Mouse (Mus musculus): ENCODE measurements at regions not wholly inside any gene's neighbourhood (a gene's known extent, or its start where the extent isn't known, plus 50 kb on each side); places are given as distances from the start of the nearest gene placed in this dataset.

- no peak overlapping the region for H3K27ac ChIP-seq (ENCODE audit: control insufficient read depth, low read depth, low read length)
- H3K9ac ChIP-seq (ENCODE audit: control insufficient read depth, low read depth, low read length, poor library complexity, severe bottlenecking), result no peak overlapping the region
- no peak for TF ChIP-seq RCOR1 (IDR thresholded peaks at IDR 0.05; ENCODE audit: low read depth, low read length)
- TF ChIP-seq MAZ (IDR thresholded peaks at IDR 0.05; ENCODE audit: low read depth, low read length), result no peak
- no peak for TF ChIP-seq CTCF (IDR thresholded peaks at IDR 0.05 in 2 of 3, conservative IDR thresholded peaks at IDR 0.05 in 1 of 3; ENCODE audit: control insufficient read depth in 1 of 3, insufficient read depth in 1 of 3, low read depth in 2 of 3, low read length in 3 of 3, poor library complexity in 1 of 3, severe bottlenecking in 1 of 3)
- TF ChIP-seq ZNF384 (IDR thresholded peaks at IDR 0.05; ENCODE audit: low read depth, low read length), result no peak
- TF ChIP-seq NRF1 (IDR thresholded peaks at IDR 0.05; ENCODE audit: insufficient read depth, low read depth, low read length, poor library complexity, severe bottlenecking), result no peak
- TF ChIP-seq RAD21 (IDR thresholded peaks at IDR 0.05; ENCODE audit: low read depth, low read length), result no peak
- no peak for TF ChIP-seq MYB (IDR thresholded peaks at IDR 0.05; ENCODE audit: low read depth, low read length)
- TF ChIP-seq POLR2AphosphoS2 (IDR thresholded peaks at IDR 0.05; ENCODE audit: low read length), result no peak
- no peak for TF ChIP-seq TAL1 (IDR thresholded peaks at IDR 0.05; ENCODE audit: low read length)
- no peak for TF ChIP-seq TBP (IDR thresholded peaks at IDR 0.05; ENCODE audit: low read depth, low read length)
- no peak for TF ChIP-seq USF2 (IDR thresholded peaks at IDR 0.05; ENCODE audit: borderline replicate concordance in 1 of 2, insufficient read depth in 1 of 2, low read depth in 1 of 2, low read length in 2 of 2)
- no peak for TF ChIP-seq POLR2AphosphoS5 (IDR thresholded peaks at IDR 0.05; ENCODE audit: borderline replicate concordance, low read depth, low read length)
- no peak for TF ChIP-seq ZKSCAN1 (IDR thresholded peaks at IDR 0.05; ENCODE audit: low read depth, low read length)
- TF ChIP-seq MXI1 (IDR thresholded peaks at IDR 0.05; ENCODE audit: low read depth, low read length), result no peak
- no peak for TF ChIP-seq POLR2A (IDR thresholded peaks at IDR 0.05; ENCODE audit: control insufficient read depth in 1 of 2, insufficient read depth in 1 of 2, low read depth in 1 of 2, low read length in 2 of 2, poor library complexity in 1 of 2)
- no peak overlapping the region for H3K4me3 ChIP-seq (ENCODE audit: control insufficient read depth in 1 of 2, insufficient read depth in 1 of 2, low read depth in 2 of 2, low read length in 2 of 2)
- H3K36me3 ChIP-seq (ENCODE audit: control insufficient read depth in 1 of 2, insufficient read depth in 2 of 2, low read length in 2 of 2), result no peaks in the 10 kb centered on the region
- H3K9me3 ChIP-seq (replicated peaks; ENCODE audit: insufficient read depth, low read length), result no peaks in the 10 kb centered on the region
- H3K79me2 ChIP-seq (ENCODE audit: control insufficient read depth, insufficient read depth, low read length, poor library complexity), result no peaks in the 10 kb centered on the region
- DNase-seq (ENCODE audit: low read depth, low spot score), result no peak
- no peaks in the 10 kb centered on the region for H3K4me1 ChIP-seq (ENCODE audit: control insufficient read depth in 1 of 2, insufficient read depth in 2 of 2, low read length in 2 of 2)
- H3K27me3 ChIP-seq (ENCODE audit: control insufficient read depth in 1 of 2, insufficient read depth in 2 of 2, low read length in 2 of 2), result no peaks in the 10 kb centered on the region
These were observed 229.2 kb downstream of the Sox4 start for GRCm38 (mm10) chr13:28724300-28724699.

GRCm38 (mm10) chr13:28722074-28722473 is 231.4 kb downstream of the Sox4 start:
- H3K27ac ChIP-seq (ENCODE audit: control insufficient read depth, low read depth, low read length), result no peak overlapping the region
- H3K4me3 ChIP-seq (ENCODE audit: control insufficient read depth in 1 of 2, insufficient read depth in 1 of 2, low read depth in 2 of 2, low read length in 2 of 2), result no peak overlapping the region
- TF ChIP-seq USF1 (IDR thresholded peaks at IDR 0.05; ENCODE audit: low read depth, low read length) (no peak), POLR2AphosphoS2 (IDR thresholded peaks at IDR 0.05; ENCODE audit: low read length) (no peak), MYC (IDR thresholded peaks at IDR 0.05; ENCODE audit: low read depth, low read length) (no peak), ZMIZ1 (IDR thresholded peaks at IDR 0.05; ENCODE audit: low read depth, low read length) (no peak), GATA1 (IDR thresholded peaks at IDR 0.05; ENCODE audit: low read depth, low read length) (no peak), HCFC1 (IDR thresholded peaks at IDR 0.05; ENCODE audit: low read depth, low read length) (no peak), NRF1 (IDR thresholded peaks at IDR 0.05; ENCODE audit: insufficient read depth, low read depth, low read length, poor library complexity, severe bottlenecking) (no peak), MAFK (IDR thresholded peaks at IDR 0.05; ENCODE audit: borderline replicate concordance, low read depth, low read length) (no peak), ZC3H11A (IDR thresholded peaks at IDR 0.05; ENCODE audit: low read depth, low read length) (no peak), E2F4 (IDR thresholded peaks at IDR 0.05; ENCODE audit: borderline replicate concordance, low read depth, low read length) (no peak), TBP (IDR thresholded peaks at IDR 0.05; ENCODE audit: low read depth, low read length) (no peak), MAZ (IDR thresholded peaks at IDR 0.05; ENCODE audit: low read depth, low read length) (no peak), SMC3 (IDR thresholded peaks at IDR 0.05; ENCODE audit: low read depth, low read length) (no peak), ETS1 (IDR thresholded peaks at IDR 0.05; ENCODE audit: low read depth, low read length) (no peak)
- DNase-seq (ENCODE audit: low read depth, low spot score), result no peak
- no peaks in the 10 kb centered on the region for H3K36me3 ChIP-seq (ENCODE audit: control insufficient read depth in 1 of 2, insufficient read depth in 2 of 2, low read length in 2 of 2)
- no peaks in the 10 kb centered on the region for H3K9me3 ChIP-seq (replicated peaks; ENCODE audit: insufficient read depth, low read length)
- H3K4me1 ChIP-seq (ENCODE audit: control insufficient read depth in 1 of 2, insufficient read depth in 2 of 2, low read length in 2 of 2), result no peaks in the 10 kb centered on the region
- no peaks in the 10 kb centered on the region for H3K27me3 ChIP-seq (ENCODE audit: control insufficient read depth in 1 of 2, insufficient read depth in 2 of 2, low read length in 2 of 2)
- no peak overlapping the region for H3K9ac ChIP-seq (ENCODE audit: control insufficient read depth, low read depth, low read length, poor library complexity, severe bottlenecking)
- no peaks in the 10 kb centered on the region for H3K79me2 ChIP-seq (ENCODE audit: control insufficient read depth, insufficient read depth, low read length, poor library complexity)

All from MEL (cell line).